Mouse (Mus musculus): Measurements from ENCODE around the gene Ap3d1.

- TF ChIP-seq CTCF (IDR thresholded peaks at IDR 0.05; ENCODE audit: extremely low read depth, insufficient read depth, insufficient read length, insufficient replicate concordance) (peak; percentile 96; the same call in 1 of the 2 replicates), POLR2A (IDR thresholded peaks at IDR 0.05; ENCODE audit: low read depth, low read length) (no peak)
Measured at GRCm38 (mm10) chr10:80747410-80747809, 5.3 kb upstream of the Ap3d1 start.
